Mouse (Mus musculus) C2C12 (cell line): ENCODE data around the gene Rnf41.

Source experiments
- CEBPB ChIP-seq: IDR thresholded peaks from one replicate; pipeline ENCODE4 v1.6.1; 2011; ENCODE audit warnings: low read depth, mild to moderate bottlenecking, control low read depth, moderate library complexity
- CTCF ChIP-seq: IDR thresholded peaks from one replicate; pipeline ENCODE4 v1.5.1; 2011; ENCODE audit not compliant: control insufficient read depth, insufficient read depth, insufficient read length
- FOSL1 ChIP-seq: IDR thresholded peaks from one replicate; pipeline ENCODE4 v1.8.0; 2011; ENCODE audit warnings: mild to moderate bottlenecking, low read length; ENCODE audit not compliant: poor library complexity, insufficient read depth, severe bottlenecking
- MAX ChIP-seq: IDR thresholded peaks from one replicate; pipeline ENCODE4 v1.6.1; 2011; ENCODE audit warnings: mild to moderate bottlenecking, control low read depth
- MYOD1 ChIP-seq: IDR thresholded peaks from one replicate; pipeline ENCODE4 v1.6.1; 2011; ENCODE audit warnings: low read depth; ENCODE audit not compliant: control insufficient read depth, insufficient read length
- MYOG ChIP-seq: IDR thresholded peaks from one replicate; pipeline ENCODE4 v1.6.1; 2011; ENCODE audit not compliant: control insufficient read depth, insufficient read length; ENCODE audit errors: extremely low read depth
- USF1 ChIP-seq: IDR thresholded peaks from one replicate; pipeline ENCODE4 v1.6.1; 2011; ENCODE audit warnings: low read depth, mild to moderate bottlenecking, control low read depth, moderate library complexity

- no peak for TF ChIP-seq CTCF
- TF ChIP-seq MYOG: no peak
- TF ChIP-seq FOSL1: no peak
- no peak for TF ChIP-seq CEBPB
- TF ChIP-seq MYOD1: no peak
- no peak for TF ChIP-seq MAX
- no peak for TF ChIP-seq USF1
Observed at GRCm38 (mm10) chr10:128369599-128369998, 41.9 kb upstream of the Rnf41 start.
